Mouse (Mus musculus): Measurements from ENCODE around the gene Olfr695.

GRCm38 (mm10) chr7:106745811-106746210 lies 29.6 kb upstream of the Olfr695 start:
- TF ChIP-seq GATA1 (IDR thresholded peaks at IDR 0.05; ENCODE audit: low read length) (no peak), TAL1 (IDR thresholded peaks at IDR 0.05; ENCODE audit: low read length) (no peak)
